Mouse (Mus musculus): ENCODE data around the gene Taok1. TPM values are rescaled to one million over a fixed set of nuclear protein-coding genes. Genes with fewer than 3 reads are reported as not detected.

Taok1 gene
- polyA plus RNA-seq, 3 experiments from 2014 or later: 14.8 to 21.5 (median 19.8) TPM

DNA sequence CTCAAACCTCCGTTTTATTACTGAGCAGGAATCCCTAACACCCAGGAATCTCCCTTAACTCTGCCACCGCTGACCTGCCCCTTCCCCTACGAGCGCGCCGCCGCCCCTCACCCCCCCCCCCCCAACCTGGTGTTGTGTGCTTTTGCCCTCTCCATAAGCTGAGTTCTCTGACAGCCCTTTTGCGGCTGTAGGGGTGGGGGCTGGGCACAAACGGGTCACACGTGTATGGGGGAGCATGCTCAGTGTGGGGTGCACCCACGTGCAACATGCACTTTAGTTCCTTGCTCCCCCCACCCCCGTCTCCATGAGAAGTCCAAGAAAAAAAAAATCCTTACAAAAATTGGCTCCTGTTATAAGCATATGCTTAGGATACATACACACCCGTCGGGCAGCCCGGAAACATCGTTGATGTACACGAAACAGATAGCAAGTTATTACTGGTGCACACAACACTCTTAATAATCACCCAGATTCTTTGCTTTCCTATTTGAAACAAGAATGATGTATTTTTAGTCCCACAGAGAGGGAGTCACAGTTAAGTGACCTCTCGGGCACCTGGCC is 115.2 kb downstream of the Taok1 start:
- ATAC-seq: no peak

- ATAC-seq: peak; percentile 3
These were observed 115.9 kb downstream of the Taok1 start for GRCm38 (mm10) chr11:77491502-77492291.

DNA sequence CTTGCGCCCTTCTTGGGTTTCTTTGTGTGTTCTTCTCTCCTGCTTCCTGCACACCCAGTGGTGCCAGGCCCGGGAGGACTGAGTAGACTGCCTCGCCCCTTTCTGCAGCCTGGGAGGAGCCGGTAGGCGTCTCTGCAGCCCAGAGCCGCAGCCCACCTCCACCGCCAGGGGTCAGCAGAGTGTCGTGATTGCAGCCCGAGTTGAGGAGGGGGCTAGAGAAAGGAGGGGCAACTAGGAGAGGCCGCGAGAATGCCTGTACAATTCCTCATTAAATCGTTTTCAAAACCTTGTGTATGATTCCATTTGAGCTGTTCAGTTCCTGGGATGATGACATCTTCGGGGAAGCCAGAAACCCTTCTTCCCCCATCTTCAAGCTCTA is 116.5 kb downstream of the Taok1 start:
- peak; percentile 73 for ATAC-seq

- ATAC-seq: no peak
These were observed 117.2 kb downstream of the Taok1 start for GRCm38 (mm10) chr11:77490451-77490850.

DNA sequence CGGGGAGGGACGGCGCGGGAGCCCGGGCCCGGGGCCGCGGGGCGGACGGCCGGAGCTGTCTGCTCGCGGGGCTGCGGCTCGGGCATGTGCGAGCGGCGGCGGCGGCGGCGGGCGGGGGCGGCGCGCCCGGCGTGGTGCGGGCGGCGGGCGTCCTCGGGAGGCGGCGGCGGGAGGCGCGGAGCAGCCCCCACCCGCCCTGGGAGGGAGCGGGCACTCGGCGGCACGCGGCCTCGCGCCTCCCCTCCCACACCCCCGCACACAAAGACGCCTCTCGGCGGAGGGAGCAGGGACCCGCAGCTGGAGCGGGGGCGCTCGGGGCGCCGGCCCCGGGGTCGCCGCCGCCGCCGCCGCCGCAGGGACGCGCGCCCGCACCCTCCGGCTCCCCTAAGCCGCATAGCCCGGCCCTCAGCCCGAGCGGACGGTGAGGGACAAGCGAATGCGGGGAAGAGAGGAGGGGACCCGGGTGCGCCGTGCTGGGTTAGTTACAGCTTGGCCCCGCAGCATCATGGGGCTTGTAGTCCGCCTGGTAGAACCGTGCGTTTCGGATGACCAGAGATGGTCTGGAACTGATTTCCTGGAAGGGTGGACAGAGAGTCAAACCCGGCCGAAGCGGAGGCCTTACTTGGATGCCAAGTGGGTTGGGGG is 117.9 kb downstream of the Taok1 start, which contains the start of gene Ankrd13b:
TSS of gene Ankrd13b (minus strand) at position 88 of the 645 bp plus-strand sequence.
- no peak for ATAC-seq

GRCm38 (mm10) chr11:77488771-77489581 is 118.6 kb downstream of the Taok1 start:
- no peak for ATAC-seq

DNA sequence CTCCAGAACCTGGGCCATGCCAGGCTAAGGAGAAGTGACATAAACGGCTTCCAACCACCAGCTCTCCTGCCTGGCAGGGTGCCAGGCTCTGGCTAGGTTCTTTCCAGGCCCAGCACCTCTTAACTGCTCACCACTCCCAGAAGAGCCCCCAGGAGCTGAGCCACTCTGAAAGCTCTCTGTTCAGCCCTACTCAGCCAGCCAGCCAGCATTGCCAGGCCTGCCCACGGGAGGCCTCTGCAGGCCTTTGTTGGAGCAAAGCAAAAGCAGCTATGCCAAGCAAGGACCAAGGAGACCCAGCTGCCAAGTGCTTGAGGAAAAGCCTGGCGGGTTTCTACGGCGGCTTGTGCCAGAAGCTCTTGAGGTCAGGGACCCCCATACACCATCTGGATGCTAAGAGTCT is 120.8 kb downstream of the Taok1 start:
- no peak for ATAC-seq

DNA sequence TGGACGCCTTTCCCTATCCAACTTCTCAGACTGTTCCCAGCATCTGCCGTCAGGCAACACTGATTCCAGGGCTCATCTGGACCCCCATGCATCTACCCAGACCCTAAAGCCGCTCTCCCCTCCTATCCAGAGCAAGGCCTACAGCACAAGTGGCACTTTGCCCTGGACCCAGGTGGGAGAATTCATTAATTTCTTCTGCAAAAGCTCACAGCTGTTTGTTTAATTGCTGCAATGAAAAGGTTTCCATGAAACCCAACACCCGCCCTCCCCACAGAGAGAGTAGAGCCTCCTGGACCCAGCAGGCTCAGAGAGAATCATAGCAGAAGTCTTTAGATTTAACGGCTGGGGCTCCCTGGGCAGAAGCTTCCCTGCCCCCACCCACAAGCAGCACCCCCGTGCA is 122.4 kb downstream of the Taok1 start:
- ATAC-seq: no peak

DNA sequence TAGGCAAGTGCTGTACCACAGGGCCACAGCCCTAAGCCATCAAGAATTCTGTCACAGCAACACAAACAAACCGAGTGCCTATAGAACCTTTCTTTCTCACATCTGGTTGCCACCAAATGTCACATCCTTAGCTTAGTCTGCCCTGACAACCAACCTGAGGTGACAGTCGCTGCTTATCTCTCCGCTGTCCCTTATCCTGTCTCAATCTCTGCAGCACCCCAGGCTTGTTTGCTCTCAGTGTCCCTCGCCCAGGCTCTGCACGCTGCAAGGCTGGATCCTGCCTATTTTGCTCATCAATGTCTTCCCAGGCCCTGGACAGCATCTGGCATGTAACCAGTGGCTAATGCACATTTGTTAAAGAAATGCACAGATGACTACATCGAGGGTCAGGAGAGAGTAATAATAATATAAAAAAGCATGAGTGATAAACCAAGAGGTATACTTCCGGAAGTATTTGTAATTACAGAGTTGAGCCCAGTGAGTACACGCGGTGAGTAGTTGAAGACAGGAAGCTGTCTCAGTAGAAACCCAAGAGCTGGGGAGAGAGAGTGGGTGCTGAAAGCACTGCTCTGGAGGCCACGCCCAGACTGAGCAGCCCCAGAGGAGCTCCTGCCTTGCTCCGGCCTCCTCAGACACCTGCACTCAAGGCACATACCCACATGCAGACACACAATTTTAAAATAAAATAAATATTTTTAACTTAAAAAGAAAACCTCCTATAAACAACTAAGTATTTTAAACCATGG is 123.9 kb downstream of the Taok1 start:
- peak; percentile 100 for ATAC-seq

GRCm38 (mm10) chr11:77483043-77483442 is 124.6 kb downstream of the Taok1 start:
- no peak for ATAC-seq

Other genes with a start within 250 kb of the Taok1 start
- gene Coro6, start 145.4 kb downstream of the Taok1 start, polyA plus RNA-seq (2017; shearing (Covaris generic)): not detected
- gene Ankrd13b, start 118.1 kb downstream of the Taok1 start, polyA plus RNA-seq (2017; shearing (Covaris generic)): 1 to 10 TPM in 1 of 3 experiments, under 1 TPM in 2; 0.39 to 1.6 (median 0.91) TPM
- gene Git1, start 114.3 kb downstream of the Taok1 start, polyA plus RNA-seq (2017; shearing (Covaris generic)): 10 to 100 TPM in 2 of 3 experiments, 1 to 10 TPM in 1; 9.4 to 13.7 (median 11.0) TPM
- 1 to 10 TPM in 2 of 3 experiments, under 1 TPM in 1; 0.88 to 3.8 (median 3.5) TPM for gene Abhd15, start 92.7 kb downstream of the Taok1 start, polyA plus RNA-seq (2017; shearing (Covaris generic))
- 10 to 100 TPM in 1 of 3 experiments, 1 to 10 TPM in 2; 8.5 to 14.3 (median 8.7) TPM for gene Trp53i13, start 91.8 kb downstream of the Taok1 start, polyA plus RNA-seq (2017; shearing (Covaris generic))
- 1 to 10 TPM in 1 of 3 experiments, under 1 TPM in 2; 0.33 to 1.6 (median 0.74) TPM for gene Gm10392, start 88.6 kb downstream of the Taok1 start, polyA plus RNA-seq (2017; shearing (Covaris generic))
- gene Nufip2, start 78.3 kb upstream of the Taok1 start, polyA plus RNA-seq (2017; shearing (Covaris generic)): 10 to 100 TPM; 15.6 to 23.4 (median 16.5) TPM
- gene Cryba1, start 117.5 kb upstream of the Taok1 start, polyA plus RNA-seq (2017; shearing (Covaris generic)): under 1 TPM in 2 of 3 experiments, not detected in 1; 0.38 to 0.40 TPM
- gene Myo18a, start 155.4 kb upstream of the Taok1 start, polyA plus RNA-seq (2017; shearing (Covaris generic)): 10 to 100 TPM; 23.8 to 27.3 (median 25.1) TPM
- gene Gm10277, start 179.9 kb upstream of the Taok1 start, polyA plus RNA-seq (2017; shearing (Covaris generic)): under 1 TPM in 2 of 3 experiments, not detected in 1; 0.15 to 0.58 TPM

Data from inflammation-experienced regulatory T-cells, adult 6 months (primary cell).